In the genomic region with DNA sequence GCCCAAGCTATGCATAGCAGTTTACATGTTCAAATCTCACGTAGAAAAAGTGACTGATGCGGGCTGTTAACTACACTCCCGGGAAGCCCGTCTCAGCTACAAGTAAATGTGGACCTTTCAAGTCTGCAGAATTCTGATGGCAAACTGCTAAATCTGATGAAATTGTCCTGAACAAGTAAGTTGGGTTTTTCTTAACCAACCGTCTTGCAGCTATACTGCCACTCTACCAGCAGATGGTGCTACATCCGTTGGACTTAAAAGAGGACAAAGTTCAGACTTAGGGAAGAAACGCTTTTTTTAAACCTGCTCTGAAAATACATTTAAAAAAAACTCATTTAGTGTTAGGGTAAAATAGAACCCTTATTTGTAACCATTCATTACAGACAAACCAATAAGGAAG, we compare ENCODE assay signal across 7 mouse cellular contexts. TPM values are rescaled to one million over a fixed set of nuclear protein-coding genes. Genes with fewer than 3 reads are reported as not detected.
DNase-seq lines count a peak whose midpoint lies in the region; ATAC-seq and TF ChIP-seq lines count a peak whose summit lies in the region.

No protein-coding gene starts in this region.

- peak overlapping the region; percentile 48; the same call in 1 of the 2 replicates for H3K9ac ChIP-seq in forebrain, embryonic 13.5 days
- H3K9ac ChIP-seq in intestine, postnatal 0 days (ENCODE audit: low read depth, low read length), result no peak overlapping the region
- 0 out of 2 replicates have a peak overlapping the region, but pooled peaks have one; percentile 1 for H3K9ac ChIP-seq in neural tube, embryonic 15.5 days (replicated peaks)

- ATAC-seq in forebrain, embryonic 13.5 days, result no peak
- ATAC-seq in intestine, postnatal 0 days, result no peak
- ATAC-seq in neural tube, embryonic 15.5 days (ENCODE audit: low FRiP score), result no peak

- peak; percentile 84 for DNase-seq in ZHBTc4 (ENCODE audit: low read depth, low spot score)
- peak; percentile 44 for DNase-seq in lung, adult 2 months
- no peak for DNase-seq in frontal cortex, postnatal 25 days (ENCODE audit: low spot score in 2 of 2)

- peak; percentile 90 for TF ChIP-seq CTCF in E14TG2a.4 (conservative IDR thresholded peaks at IDR 0.05; ENCODE audit: low read length)
- TF ChIP-seq CTCF in intestine, postnatal 0 days (IDR thresholded peaks at IDR 0.05; ENCODE audit: low read depth), result peak; percentile 88
- peak; percentile 9; the same call in 1 of the 2 replicates for TF ChIP-seq CTCF in lung, adult 2 months (IDR thresholded peaks at IDR 0.05; ENCODE audit: insufficient read depth, low read length)

- peak overlapping the region; percentile 85 for H3K4me2 ChIP-seq in forebrain, embryonic 13.5 days
- peak overlapping the region; percentile 69 for H3K4me2 ChIP-seq in intestine, postnatal 0 days (replicated peaks; ENCODE audit: low read depth)
- peak overlapping the region; percentile 63 for H3K4me2 ChIP-seq in neural tube, embryonic 15.5 days

- peaks cover 38% of the 10 kb centered on the region for H3K4me1 ChIP-seq in E14TG2a.4 (replicated peaks; ENCODE audit: low read depth, low read length)
- peaks cover 42% of the 10 kb centered on the region for H3K4me1 ChIP-seq in forebrain, embryonic 13.5 days
- H3K4me1 ChIP-seq in intestine, postnatal 0 days (replicated peaks; ENCODE audit: control insufficient read depth, insufficient read depth, low read length), result no peaks in the 10 kb centered on the region
- peaks cover 2% of the 10 kb centered on the region for H3K4me1 ChIP-seq in lung, adult 2 months (ENCODE audit: control insufficient read depth, insufficient read depth, low read length)
- H3K4me1 ChIP-seq in neural tube, embryonic 15.5 days, result peaks cover 49% of the 10 kb centered on the region

- H3K36me3 ChIP-seq in E14TG2a.4 (ENCODE audit: insufficient read depth, low read length), result peaks cover 23% of the 10 kb centered on the region
- H3K36me3 ChIP-seq in forebrain, embryonic 13.5 days (ENCODE audit: poor library complexity, severe bottlenecking), result peaks cover 11% of the 10 kb centered on the region
- no peaks in the 10 kb centered on the region for H3K36me3 ChIP-seq in intestine, postnatal 0 days (ENCODE audit: control insufficient read depth, insufficient read depth)
- no peaks in the 10 kb centered on the region; the same call in 1 of the 2 replicates for H3K36me3 ChIP-seq in neural tube, embryonic 15.5 days

- 32% methylated on average over 7 of the region's 7 CpGs for WGBS in forebrain, embryonic 13.5 days
- 16% methylated on average over 7 of the region's 7 CpGs for WGBS in intestine, postnatal 0 days
- WGBS in lung, adult 2 months, result 14% methylated on average over 7 of the region's 7 CpGs
- 30% methylated on average over 7 of the region's 7 CpGs for WGBS in neural tube, embryonic 15.5 days

- no peaks in the 10 kb centered on the region for H3K27me3 ChIP-seq in E14TG2a.4 (ENCODE audit: insufficient read depth, low read length)
- H3K27me3 ChIP-seq in forebrain, embryonic 13.5 days, result no peaks in the 10 kb centered on the region
- no peaks in the 10 kb centered on the region for H3K27me3 ChIP-seq in intestine, postnatal 0 days (replicated peaks; ENCODE audit: control insufficient read depth, insufficient read depth, low read length)
- H3K27me3 ChIP-seq in neural tube, embryonic 15.5 days (replicated peaks), result no peaks in the 10 kb centered on the region

- no peak for TF ChIP-seq POLR2A in lung, adult 2 months (IDR thresholded peaks at IDR 0.05; ENCODE audit: borderline replicate concordance, extremely low read depth, low read depth, low read length)

- H3K4me3 ChIP-seq in E14TG2a.4 (replicated peaks; ENCODE audit: low read length), result peak overlapping the region; percentile 67
- peak overlapping the region; percentile 99 for H3K4me3 ChIP-seq in forebrain, embryonic 13.5 days
- H3K4me3 ChIP-seq in intestine, postnatal 0 days (ENCODE audit: low read depth, low read length), result peak overlapping the region; percentile 67
- peak overlapping the region; percentile 9 for H3K4me3 ChIP-seq in lung, adult 2 months (replicated peaks; ENCODE audit: extremely low read depth, low read depth, low read length)
- H3K4me3 ChIP-seq in neural tube, embryonic 15.5 days (replicated peaks), result peak overlapping the region; percentile 24

- no peaks in the 10 kb centered on the region for H3K9me3 ChIP-seq in E14TG2a.4 (ENCODE audit: low read length)
- H3K9me3 ChIP-seq in forebrain, embryonic 13.5 days (replicated peaks), result no peaks in the 10 kb centered on the region
- H3K9me3 ChIP-seq in intestine, postnatal 0 days (ENCODE audit: control insufficient read depth), result no peaks in the 10 kb centered on the region
- H3K9me3 ChIP-seq in neural tube, embryonic 15.5 days (replicated peaks), result no peaks in the 10 kb centered on the region

- no peak overlapping the region for H3K27ac ChIP-seq in forebrain, embryonic 13.5 days
- no peak overlapping the region for H3K27ac ChIP-seq in intestine, postnatal 0 days (ENCODE audit: low read depth, low read length)
- no peak overlapping the region for H3K27ac ChIP-seq in neural tube, embryonic 15.5 days (replicated peaks)

RNA-seq across cellular contexts. Expression of gene Hnrnpa0, which starts 2.2 kb away (rescaled TPM):
- 73.6 and 81.0 TPM in 2 replicates for polyA plus RNA-seq in forebrain, embryonic 13.5 days (2015; fragmentation: Nextera tagmentation; extraction: Ambion mirVana)
- 27.9 and 29.5 TPM in 2 replicates for polyA plus RNA-seq in intestine, postnatal 0 days (2015; fragmentation: Nextera tagmentation; extraction: Ambion mirVana)
- polyA plus RNA-seq in lung, adult 2 months (2012; rRNA removed), result 57.5 and 84.1 TPM in 2 replicates
- 32.5 and 41.2 TPM in 2 replicates for polyA plus RNA-seq in neural tube, embryonic 15.5 days (2015; fragmentation: Nextera tagmentation; extraction: Ambion mirVana)

RNA-seq across cellular contexts. Expression of gene Klhl3, which starts 12.7 kb away (rescaled TPM):
- 5.6 and 6.7 TPM in 2 replicates for polyA plus RNA-seq in forebrain, embryonic 13.5 days (2015; fragmentation: Nextera tagmentation; extraction: Ambion mirVana)
- 0.74 and 0.95 TPM in 2 replicates for polyA plus RNA-seq in intestine, postnatal 0 days (2015; fragmentation: Nextera tagmentation; extraction: Ambion mirVana)
- 1.8 TPM in 2 replicates for polyA plus RNA-seq in lung, adult 2 months (2012; rRNA removed)
- polyA plus RNA-seq in neural tube, embryonic 15.5 days (2015; fragmentation: Nextera tagmentation; extraction: Ambion mirVana), result 14.9 and 16.5 TPM in 2 replicates

RNA-seq across cellular contexts. Expression of gene Idnk, which starts 31.3 kb away (rescaled TPM):
- polyA plus RNA-seq in forebrain, embryonic 13.5 days (2015; fragmentation: Nextera tagmentation; extraction: Ambion mirVana), result 66.5 and 73.2 TPM in 2 replicates
- 79.0 and 88.7 TPM in 2 replicates for polyA plus RNA-seq in intestine, postnatal 0 days (2015; fragmentation: Nextera tagmentation; extraction: Ambion mirVana)
- 17.0 and 24.5 TPM in 2 replicates for polyA plus RNA-seq in lung, adult 2 months (2012; rRNA removed)
- polyA plus RNA-seq in neural tube, embryonic 15.5 days (2015; fragmentation: Nextera tagmentation; extraction: Ambion mirVana), result 64.6 TPM in 2 replicates

Comparison
In these comparisons a context has a peak if more than half of its experiments do, and no peak if none do; other contexts are left out.
1. H3K4me3 ChIP-seq: peak in every context shown above with its lines; median percentile 99 in forebrain, embryonic 13.5 days; 67 in E14TG2a.4; 67 in intestine, postnatal 0 days; 24 in neural tube, embryonic 15.5 days; 9 in lung, adult 2 months.
2. CTCF ChIP-seq: peak in every context shown above with its lines; median percentile 90 in E14TG2a.4; 88 in intestine, postnatal 0 days; 9 in lung, adult 2 months.
3. DNase-seq: peak in ZHBTc4 (single experiment) and lung, adult 2 months (single experiment); none in frontal cortex, postnatal 25 days (0 of 2).
4. Peak in every context shown above with its lines, with median percentiles within 50 percentile points of each other: H3K4me2 ChIP-seq.